Mouse (Mus musculus): ENCODE results near the gene Ddx1. TPM values are rescaled to one million over a fixed set of nuclear protein-coding genes. Genes with fewer than 3 reads are reported as not detected.
"Not testable (repeated sequence)": the region's sequence is repeated elsewhere in the genome, so short reads cannot be mapped to it uniquely, and the experiment has no call there.

The Ddx1 gene
- total RNA-seq, 2 experiments from 2014 or later, result 118 to 127 TPM

GRCm38 (mm10) chr12:13207099-13207498, 41.9 kb downstream of the Ddx1 start:
- no peak for DNase-seq (ENCODE audit: low spot score)

- no peak for DNase-seq (ENCODE audit: low spot score)
Measured at GRCm38 (mm10) chr12:13205733-13206132, 43.3 kb downstream of the Ddx1 start.

- DNase-seq (ENCODE audit: low spot score), result no peak
Measured at GRCm38 (mm10) chr12:13202322-13202721, 46.7 kb downstream of the Ddx1 start.

- no peak for DNase-seq (ENCODE audit: low spot score)
Measured at GRCm38 (mm10) chr12:13200576-13200975, 48.4 kb downstream of the Ddx1 start.

- no peak for DNase-seq (ENCODE audit: low spot score)
Measured at GRCm38 (mm10) chr12:13199338-13200301, 49.4 kb downstream of the Ddx1 start.

GRCm38 (mm10) chr12:13198157-13198556, 50.9 kb downstream of the Ddx1 start:
- DNase-seq (ENCODE audit: low spot score), result no peak

GRCm38 (mm10) chr12:13196146-13196545, 52.9 kb downstream of the Ddx1 start:
- no peak for DNase-seq (ENCODE audit: low spot score)

- no peak for DNase-seq (ENCODE audit: low spot score)
Measured at GRCm38 (mm10) chr12:13195506-13195905, 53.5 kb downstream of the Ddx1 start.

GRCm38 (mm10) chr12:13188059-13188700, 60.8 kb downstream of the Ddx1 start:
- DNase-seq (ENCODE audit: low spot score), result no peak

GRCm38 (mm10) chr12:13186209-13186608, 62.8 kb downstream of the Ddx1 start:
- no peak for DNase-seq (ENCODE audit: low spot score)

GRCm38 (mm10) chr12:13184873-13185361, 64.1 kb downstream of the Ddx1 start:
- no peak for DNase-seq (ENCODE audit: low spot score)

- DNase-seq (ENCODE audit: low spot score), result not testable (repeated sequence)
Measured at GRCm38 (mm10) chr12:13184136-13184535, 64.9 kb downstream of the Ddx1 start.

- DNase-seq (ENCODE audit: low spot score), result no peak
Measured at GRCm38 (mm10) chr12:13182220-13182619, 66.8 kb downstream of the Ddx1 start.

- DNase-seq (ENCODE audit: low spot score), result no peak
Measured at GRCm38 (mm10) chr12:13181721-13182120, 67.3 kb downstream of the Ddx1 start.

GRCm38 (mm10) chr12:13180715-13181335, 68.2 kb downstream of the Ddx1 start:
- DNase-seq (ENCODE audit: low spot score), result no peak

- no peak for DNase-seq (ENCODE audit: low spot score)
Measured at GRCm38 (mm10) chr12:13180332-13180714, 68.7 kb downstream of the Ddx1 start.

- no peak for DNase-seq (ENCODE audit: low spot score)
Measured at GRCm38 (mm10) chr12:13177606-13178005, 71.4 kb downstream of the Ddx1 start.

GRCm38 (mm10) chr12:13176927-13177326, 72.1 kb downstream of the Ddx1 start:
- DNase-seq (ENCODE audit: low spot score), result no peak

GRCm38 (mm10) chr12:13176136-13176535, 72.9 kb downstream of the Ddx1 start:
- DNase-seq (ENCODE audit: low spot score), result no peak

GRCm38 (mm10) chr12:13174022-13174421, 75.0 kb downstream of the Ddx1 start:
- DNase-seq (ENCODE audit: low spot score), result no peak

- no peak for DNase-seq (ENCODE audit: low spot score)
Measured at GRCm38 (mm10) chr12:13168073-13168472, 80.9 kb downstream of the Ddx1 start.

GRCm38 (mm10) chr12:13167116-13167515, 81.9 kb downstream of the Ddx1 start:
- no peak for DNase-seq (ENCODE audit: low spot score)
